Mouse (Mus musculus): ENCODE results near the gene Htr1f.

- no peak for TF ChIP-seq POLR2A (IDR thresholded peaks at IDR 0.05; ENCODE audit: low read depth, low read length)
- TF ChIP-seq CTCF (IDR thresholded peaks at IDR 0.05; ENCODE audit: extremely low read depth, insufficient read length, insufficient replicate concordance, low read depth, low read length), result no peak
Observed at GRCm38 (mm10) chr16:65083475-65083874, 22.2 kb downstream of the Htr1f start.
